Mouse (Mus musculus): ENCODE results near the gene Dis3l2. TPM values are rescaled to one million over a fixed set of nuclear protein-coding genes. Genes with fewer than 3 reads are reported as not detected.

The Dis3l2 gene
- total RNA-seq, 2 experiments from 2014 or later = 9.8 to 11.4 TPM

GRCm38 (mm10) chr1:86879547-86879946, 175.9 kb downstream of the Dis3l2 start:
- DNase-seq = no peak
- intact Hi-C loops (cut with DNase I) = no loop called here

GRCm38 (mm10) chr1:86887060-86887459, 183.5 kb downstream of the Dis3l2 start:
- no peak for DNase-seq
- intact Hi-C loops (cut with DNase I) = no loop called here

GRCm38 (mm10) chr1:86912481-86912880, 208.9 kb downstream of the Dis3l2 start:
- intact Hi-C loops (cut with DNase I) = no loop called here
- DNase-seq = no peak

GRCm38 (mm10) chr1:86913896-86914295, 210.3 kb downstream of the Dis3l2 start:
- no peak for DNase-seq
- intact Hi-C loops (cut with DNase I) = no loop called here

- DNase-seq = no peak
- intact Hi-C loops (cut with DNase I) = no loop called here
Observed at GRCm38 (mm10) chr1:86914697-86915096, 211.1 kb downstream of the Dis3l2 start.

GRCm38 (mm10) chr1:86916355-86916984, 212.9 kb downstream of the Dis3l2 start:
- no peak for DNase-seq
- intact Hi-C loops (cut with DNase I) = no loop called here

GRCm38 (mm10) chr1:86925776-86926175, 222.2 kb downstream of the Dis3l2 start:
- intact Hi-C loops (cut with DNase I) = no loop called here

GRCm38 (mm10) chr1:86931606-86932379, 228.2 kb downstream of the Dis3l2 start:
- intact Hi-C loops (cut with DNase I) = no loop called here
- DNase-seq = no peak

More at GRCm38 (mm10) chr1:86925776-86926175, 222.2 kb downstream of the Dis3l2 start:
- DNase-seq = no peak

GRCm38 (mm10) chr1:86932810-86933209, 229.2 kb downstream of the Dis3l2 start:
- intact Hi-C loops (cut with DNase I) = no loop called here
- no peak for DNase-seq

- intact Hi-C loops (cut with DNase I) = no loop called here
- no peak for DNase-seq
Observed at GRCm38 (mm10) chr1:86933656-86934055, 230.0 kb downstream of the Dis3l2 start.

GRCm38 (mm10) chr1:86951501-86952205, 248.0 kb downstream of the Dis3l2 start:
- no peak for DNase-seq
- intact Hi-C loops (cut with DNase I) = no loop called here

GRCm38 (mm10) chr1:86955801-86956200, 252.2 kb downstream of the Dis3l2 start:
- intact Hi-C loops (cut with DNase I) = no loop called here
- DNase-seq = no peak

- peak in 1 of 2 experiments; percentile 22 for DNase-seq
- intact Hi-C loops (cut with DNase I) = loop anchor here (5.0 kb wide), 2 partner anchors 74 to 296 kb away; partner anchors contain the start of gene Nppc
Observed at GRCm38 (mm10) chr1:86968261-86968964, 264.8 kb downstream of the Dis3l2 start.

- no peak for DNase-seq
Observed at GRCm38 (mm10) chr1:86969173-86969725, 265.6 kb downstream of the Dis3l2 start.

GRCm38 (mm10) chr1:86972693-86973092, 269.1 kb downstream of the Dis3l2 start:
- no peak for DNase-seq
- intact Hi-C loops (cut with DNase I) = no loop called here

More at GRCm38 (mm10) chr1:86969173-86969725, 265.6 kb downstream of the Dis3l2 start:
- intact Hi-C loops (cut with DNase I) = loop anchor here (5.0 kb wide), 2 partner anchors 73 to 297 kb away; partner anchors contain the start of gene Nppc

GRCm38 (mm10) chr1:86977018-86977417, 273.4 kb downstream of the Dis3l2 start:
- intact Hi-C loops (cut with DNase I) = no loop called here
- no peak for DNase-seq

- DNase-seq = no peak
- intact Hi-C loops (cut with DNase I) = no loop called here
Observed at GRCm38 (mm10) chr1:86986372-86986771, 282.8 kb downstream of the Dis3l2 start.

- DNase-seq = no peak
- intact Hi-C loops (cut with DNase I) = no loop called here
Observed at GRCm38 (mm10) chr1:86992849-86993248, 289.2 kb downstream of the Dis3l2 start.

GRCm38 (mm10) chr1:86994023-86994422, 290.4 kb downstream of the Dis3l2 start:
- intact Hi-C loops (cut with DNase I) = no loop called here
- DNase-seq = no peak

GRCm38 (mm10) chr1:86998051-86998450, 294.4 kb downstream of the Dis3l2 start:
- no peak for DNase-seq
- intact Hi-C loops (cut with DNase I) = no loop called here
